Mouse (Mus musculus) layer of hippocampus, postnatal 10 days (tissue): ENCODE results near the gene Olr1. TPM values are rescaled to one million over a fixed set of nuclear protein-coding genes. Genes with fewer than 3 reads are reported as not detected.
"Not testable (repeated sequence)": the region's sequence is repeated elsewhere in the genome, so short reads cannot be mapped to it uniquely, and the experiment has no call there.

Source experiments
- DNase-seq, 2 experiments: peaks; one replicate each; pipeline ENCODE4 v3.0.0; 2021; ENCODE audit warnings: low spot score in 2 of 2
- total RNA-seq, 2 experiments: library from RNA; stranded (reverse); gene quantifications; 2 replicates each; pipeline ENCODE4 v1.2.3; 2021

The Olr1 gene
- total RNA-seq, 2 experiments from 2014 or later, result not detected

DNA sequence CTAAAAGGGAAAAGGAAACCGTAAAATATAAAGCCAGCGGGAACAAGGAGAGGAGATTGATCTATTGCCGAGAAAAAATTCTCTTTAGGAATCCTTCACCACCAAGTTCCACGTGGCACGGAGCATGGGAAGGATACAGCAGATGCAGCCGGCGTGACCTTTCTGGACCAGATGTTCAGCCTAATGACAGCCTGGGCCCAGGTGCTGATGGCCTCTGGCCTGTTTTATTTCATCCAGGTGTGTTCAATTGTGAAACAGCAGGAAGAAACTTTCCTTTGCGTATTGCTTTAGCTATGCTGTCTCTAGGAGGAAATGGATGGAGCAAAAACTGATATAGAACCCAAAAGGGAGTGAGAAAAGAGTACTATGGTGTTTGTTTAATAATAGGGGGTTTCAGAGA is 5.9 kb upstream of the Olr1 start:
- DNase-seq, result no peak

DNA sequence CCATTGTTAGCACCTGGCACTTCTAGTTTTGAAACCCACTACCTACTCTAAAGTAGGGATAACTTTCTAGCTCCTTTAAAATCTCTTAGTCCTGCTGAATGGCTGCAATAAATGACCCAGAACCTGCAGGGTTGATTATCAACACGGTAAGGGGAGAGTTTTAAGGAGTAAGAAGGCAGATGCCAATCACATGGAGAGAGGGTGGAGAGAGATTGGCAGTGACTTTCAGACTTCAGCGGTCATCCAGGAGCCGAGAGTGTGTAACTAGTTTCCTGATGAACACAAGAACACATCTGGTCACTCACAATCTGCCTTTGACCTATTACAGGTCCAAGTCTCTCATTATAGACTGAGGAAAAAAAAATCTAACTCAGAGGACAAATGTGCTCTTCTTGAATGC is 5.4 kb upstream of the Olr1 start, which contains the start of gene Tmem52b:
Gene Tmem52b (plus strand): TSS at position 189 of the 400 bp plus-strand sequence.
- no peak for DNase-seq

DNA sequence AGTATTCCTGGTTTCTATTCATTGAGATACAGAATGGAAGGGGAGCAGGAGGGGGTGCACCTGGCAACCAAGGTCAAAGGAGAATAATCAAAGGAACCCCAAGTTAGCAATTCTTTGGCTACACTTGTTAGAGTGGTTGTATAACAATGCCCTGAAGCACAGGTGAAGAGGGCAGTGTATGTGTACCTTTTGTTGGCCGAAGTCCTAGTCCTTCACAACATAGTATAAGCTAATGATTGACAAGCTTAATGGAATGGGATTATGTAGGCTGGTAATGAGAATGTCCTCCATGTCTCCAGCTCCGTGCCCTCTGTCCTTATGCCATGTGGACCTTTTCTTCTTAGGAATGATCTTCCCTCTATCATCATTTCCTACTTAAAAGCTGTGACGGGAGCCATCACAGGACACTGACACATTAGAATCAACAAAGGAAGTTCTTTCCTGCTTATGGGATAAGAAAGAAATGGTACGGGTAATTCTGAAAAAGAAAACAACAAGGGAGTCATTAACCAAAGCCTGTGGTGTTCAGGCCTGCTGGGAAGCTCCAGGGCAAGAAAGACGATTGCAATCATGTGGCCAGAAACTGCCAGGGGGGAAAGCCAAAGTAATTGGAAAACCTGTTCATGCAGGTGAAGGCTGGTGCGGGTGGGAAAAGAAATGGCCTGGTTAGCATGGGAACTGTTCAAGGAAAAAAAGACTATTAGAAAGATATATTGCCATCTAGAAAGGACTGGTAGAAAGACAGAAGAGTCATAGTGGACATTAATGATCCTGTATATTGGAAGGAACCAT is 3.4 kb upstream of the Olr1 start:
- DNase-seq, result no peak

DNA sequence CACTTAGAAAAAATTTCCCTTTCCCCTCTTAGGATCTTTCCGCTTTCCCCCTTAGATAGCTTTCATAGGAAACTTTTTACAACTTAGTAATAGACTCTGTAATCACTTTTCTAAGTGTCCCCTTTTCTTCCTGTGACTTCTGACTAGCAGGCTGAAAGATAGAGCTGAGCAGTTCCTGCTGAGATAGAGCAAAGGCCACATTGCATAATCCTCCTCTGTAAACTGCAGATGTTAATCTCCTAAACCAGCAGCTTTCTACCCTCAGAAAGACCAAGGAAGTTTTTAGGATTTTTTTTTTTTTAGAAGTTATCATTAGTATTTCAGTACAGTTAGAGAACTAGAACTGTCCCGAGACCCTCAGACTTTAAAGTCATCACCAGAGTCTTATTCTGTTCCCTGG is 3.5 kb downstream of the Olr1 start:
- DNase-seq, result no peak

DNA sequence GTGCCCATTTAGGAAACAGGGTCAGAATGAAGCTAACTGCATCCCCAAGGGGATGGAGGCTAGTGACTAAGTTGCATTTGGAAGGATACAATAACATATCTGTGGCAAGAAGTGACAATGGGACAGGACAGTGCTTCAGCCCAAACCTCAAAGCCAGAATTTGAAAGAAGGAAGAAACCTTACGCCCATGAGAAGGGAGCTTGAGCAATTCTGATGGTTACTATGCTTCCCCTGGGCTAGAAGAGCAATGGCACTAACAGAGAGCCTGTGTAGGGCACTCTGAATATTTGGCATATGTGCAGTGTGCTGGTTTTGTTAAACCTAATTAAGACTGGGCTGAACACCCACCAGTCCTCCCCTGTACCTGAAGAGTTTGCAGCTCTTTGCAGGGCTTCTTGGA is 7.4 kb downstream of the Olr1 start:
- DNase-seq, result not testable (repeated sequence)

DNA sequence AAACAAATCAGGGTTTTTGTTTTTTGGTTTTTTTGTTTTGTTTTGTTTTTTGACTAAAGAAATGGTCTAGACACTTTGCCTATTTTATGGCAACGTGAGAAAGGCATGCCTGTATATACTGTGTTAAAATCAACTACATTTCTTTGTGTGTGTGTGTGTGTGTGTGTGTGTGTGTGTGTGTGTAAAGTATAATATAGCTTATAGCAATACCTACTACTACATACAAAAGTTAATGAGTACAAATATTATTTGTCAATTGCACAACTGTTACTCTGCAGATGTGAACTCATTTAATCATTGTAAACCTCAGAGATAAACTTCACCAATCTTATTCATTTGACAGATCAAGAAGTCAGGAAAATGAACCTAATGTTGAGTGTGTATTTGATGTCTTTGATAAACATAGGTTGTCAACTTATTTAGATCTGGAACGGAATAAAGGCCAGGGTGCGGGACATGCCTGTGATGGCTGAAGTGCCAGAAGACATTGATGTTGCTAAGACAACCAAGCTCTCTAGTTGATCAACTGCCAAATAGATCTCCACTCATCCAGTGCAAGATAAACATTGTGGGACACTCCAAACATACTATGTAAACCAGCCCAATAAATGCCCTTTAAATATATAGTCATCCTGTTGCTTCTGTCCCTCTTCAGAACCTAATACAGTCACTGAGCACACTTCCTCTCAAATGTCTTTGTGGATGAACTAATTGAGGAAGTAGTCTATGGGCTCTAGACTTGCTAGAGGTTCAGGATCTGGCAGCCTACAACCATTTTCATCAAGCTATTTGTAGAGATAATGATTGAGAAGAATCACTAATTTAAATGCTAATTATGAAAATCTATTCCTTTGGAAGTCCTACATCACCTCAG is 9.4 kb downstream of the Olr1 start:
- DNase-seq, result no peak

DNA sequence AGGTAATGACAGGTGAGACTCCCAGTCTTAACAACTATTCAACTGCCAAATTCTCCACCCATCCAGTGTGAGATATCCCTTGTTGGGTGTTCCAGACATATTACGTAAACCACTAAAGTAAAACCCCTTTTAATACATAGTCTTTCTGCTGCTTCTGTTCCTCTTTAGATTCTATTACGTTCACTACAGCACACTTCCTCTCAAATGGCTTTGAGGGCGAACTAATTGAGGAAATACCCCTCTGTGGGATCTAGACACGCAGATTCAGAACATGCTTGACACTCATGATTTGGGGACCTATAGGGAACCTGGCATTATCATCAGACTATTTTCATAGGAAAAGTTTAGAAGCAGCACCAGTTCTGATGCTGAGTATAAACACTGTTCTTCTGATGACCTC is 12.0 kb downstream of the Olr1 start:
- DNase-seq, result no peak

DNA sequence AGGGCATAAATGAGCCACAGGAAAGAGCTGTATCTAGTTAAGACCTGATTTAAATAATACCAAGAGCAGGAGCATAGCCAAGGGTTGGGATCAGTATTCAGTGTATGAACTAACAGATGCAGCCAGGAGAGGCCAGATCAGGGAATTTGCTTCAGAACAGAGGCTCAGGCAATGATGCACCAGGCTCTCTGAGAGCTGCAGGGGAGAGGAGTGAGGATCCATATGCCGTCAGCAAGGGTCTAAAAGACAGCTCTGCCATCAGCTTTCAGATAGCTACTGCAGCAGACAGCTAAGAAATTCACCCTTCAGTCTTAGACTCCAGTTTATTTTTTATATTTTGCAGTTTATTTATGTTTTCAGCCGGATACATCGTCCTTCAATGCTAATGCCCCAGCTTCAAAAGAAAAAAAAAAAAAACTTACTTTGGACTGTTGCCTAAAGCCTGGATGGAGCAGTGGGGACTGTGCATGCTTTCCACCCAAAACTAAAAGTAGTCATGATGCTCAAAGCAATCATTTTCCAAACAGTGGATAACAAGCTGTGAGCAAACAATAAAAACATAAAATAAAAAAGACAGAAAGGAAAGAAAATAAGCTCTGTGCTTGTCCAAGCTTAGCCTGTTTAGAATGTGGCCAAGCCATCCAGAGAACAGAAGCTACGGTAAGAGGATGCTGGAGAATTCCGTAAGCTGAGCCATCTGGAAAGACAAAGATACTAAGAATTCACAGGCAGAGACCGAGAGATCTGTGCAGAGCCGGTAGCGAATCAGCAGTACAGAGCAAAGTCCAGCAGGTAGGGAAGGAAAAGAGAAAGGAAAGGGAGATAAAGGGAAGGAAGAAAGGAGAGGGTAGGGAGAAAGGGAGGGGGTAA is 26.6 kb downstream of the Olr1 start:
- DNase-seq, result peak; percentile 38 to 57

DNA sequence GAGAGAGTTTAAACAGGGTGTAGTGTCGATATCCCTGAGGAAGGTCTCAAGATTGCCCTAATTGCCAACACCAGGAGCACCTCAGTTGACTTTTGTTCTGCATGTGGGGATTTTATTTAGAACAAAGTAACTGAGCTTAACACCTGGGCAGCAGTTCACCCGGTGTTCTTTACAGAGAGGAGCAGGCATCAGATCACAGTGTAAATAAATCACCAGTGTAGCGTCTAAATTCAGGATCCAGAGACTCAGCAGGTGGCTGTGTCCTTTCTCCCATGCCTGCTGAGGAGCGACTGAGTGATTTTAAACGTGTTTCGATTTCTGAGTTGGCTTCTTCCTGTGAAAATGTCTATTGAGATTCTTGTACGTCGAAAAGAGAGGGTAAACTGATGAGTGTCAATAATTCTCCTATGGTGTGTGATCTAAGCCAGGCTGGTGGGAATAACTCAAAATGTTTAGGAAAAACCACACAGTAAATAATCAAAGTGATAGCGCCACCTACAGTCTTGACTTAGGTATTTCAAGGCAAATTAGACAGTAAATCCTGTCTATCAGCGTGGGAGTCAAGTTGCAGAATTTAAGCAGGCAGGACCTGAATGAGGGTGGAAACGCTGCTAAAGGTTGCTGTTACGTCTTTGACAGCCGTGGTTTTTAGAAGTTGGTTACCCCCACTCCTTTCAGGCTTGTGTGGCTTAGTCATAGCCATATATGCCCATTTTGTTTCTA is 30.4 kb downstream of the Olr1 start:
- DNase-seq, result peak; percentile 12 to 15

DNA sequence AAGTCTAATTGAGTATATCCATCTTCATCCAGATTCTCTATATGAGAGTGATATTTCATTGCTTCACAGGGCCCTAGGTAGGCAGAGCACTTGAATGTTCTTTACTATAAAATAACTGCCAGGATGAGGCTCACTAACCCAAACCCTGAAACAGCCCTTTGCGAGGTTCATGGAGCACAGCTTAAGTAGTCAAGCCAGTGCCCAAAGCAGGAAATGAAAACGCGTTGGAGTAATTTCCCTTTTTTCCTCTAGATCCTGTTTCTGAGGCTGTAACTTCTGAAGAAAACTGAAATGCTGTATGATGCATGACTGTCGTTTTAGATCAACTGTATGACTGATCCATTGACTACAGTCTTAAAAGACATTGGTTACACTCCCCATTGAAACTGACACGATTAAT is 34.3 kb downstream of the Olr1 start:
- DNase-seq, result no peak

DNA sequence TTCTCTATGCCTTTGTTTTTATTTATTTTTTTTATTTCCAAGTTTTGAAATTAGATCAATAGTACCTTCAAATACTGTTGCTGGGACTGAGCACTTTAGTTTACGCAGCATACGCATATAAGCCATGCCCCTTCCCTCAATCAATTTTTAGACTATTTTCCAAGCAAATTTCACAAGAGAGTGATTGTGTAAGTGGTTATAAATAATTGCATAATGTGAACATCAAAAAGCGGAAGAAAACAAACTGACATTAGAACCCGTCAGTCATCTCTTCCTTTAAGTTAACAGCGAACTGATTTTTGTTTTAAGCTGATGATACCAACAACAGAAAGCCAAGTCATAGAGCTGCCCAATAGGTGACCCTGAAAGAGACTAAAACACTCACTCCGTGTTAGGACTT is 35.6 kb downstream of the Olr1 start:
- DNase-seq, result no peak

DNA sequence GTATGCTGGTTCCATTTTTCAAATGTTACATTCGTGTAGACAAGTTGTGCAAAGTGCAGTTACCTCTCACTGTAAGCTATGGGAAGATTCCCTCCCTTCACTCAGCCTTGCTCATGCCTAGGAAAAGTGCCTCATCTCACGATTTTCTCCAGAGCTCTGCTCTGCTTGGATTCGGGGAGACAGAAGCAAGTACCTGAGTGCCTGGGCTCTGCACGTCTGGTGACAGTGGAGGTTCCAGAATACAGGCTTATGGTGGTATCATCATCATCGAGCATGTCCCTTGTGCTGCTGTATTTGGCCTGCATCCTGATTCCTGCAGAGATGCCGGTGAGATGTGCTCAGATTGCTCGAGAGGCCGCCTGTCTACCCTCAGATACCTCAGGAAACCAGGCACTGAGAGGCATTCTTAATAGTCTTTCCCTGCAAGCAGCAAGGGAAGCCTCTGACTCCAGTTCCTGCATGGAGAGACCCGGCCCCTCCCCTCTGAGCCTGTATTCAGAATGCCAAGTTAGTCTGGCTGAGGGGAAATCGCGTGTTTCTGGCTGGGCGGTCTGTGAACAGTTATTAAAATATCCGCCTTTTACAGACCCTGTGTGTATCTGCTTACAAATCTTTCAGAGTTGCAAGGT is 55.4 kb downstream of the Olr1 start, which contains the start of gene Clec1a:
Gene Clec1a (minus strand): TSS at position 590 of the 629 bp plus-strand sequence.
- DNase-seq, result peak in 1 of 2 experiments; percentile 27

DNA sequence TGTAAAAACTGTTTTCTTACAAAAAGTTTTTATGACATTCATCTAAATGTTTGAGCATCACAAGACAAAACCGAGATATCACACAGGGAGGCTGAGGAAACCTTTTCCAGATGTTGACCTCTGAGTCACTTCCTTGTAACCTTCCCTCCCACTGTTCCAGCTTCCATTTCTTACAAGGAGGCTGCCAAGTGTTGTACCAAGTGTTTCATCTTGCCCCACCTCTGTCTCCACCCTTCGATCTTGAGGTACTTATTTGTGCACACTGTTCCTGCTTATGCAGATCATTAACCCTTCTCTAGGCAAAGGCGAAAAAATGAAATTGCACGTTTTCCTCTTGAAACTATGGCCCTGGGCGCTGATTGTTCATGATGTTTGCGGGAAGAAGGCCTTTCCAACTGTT is 57.2 kb downstream of the Olr1 start:
- no peak for DNase-seq

DNA sequence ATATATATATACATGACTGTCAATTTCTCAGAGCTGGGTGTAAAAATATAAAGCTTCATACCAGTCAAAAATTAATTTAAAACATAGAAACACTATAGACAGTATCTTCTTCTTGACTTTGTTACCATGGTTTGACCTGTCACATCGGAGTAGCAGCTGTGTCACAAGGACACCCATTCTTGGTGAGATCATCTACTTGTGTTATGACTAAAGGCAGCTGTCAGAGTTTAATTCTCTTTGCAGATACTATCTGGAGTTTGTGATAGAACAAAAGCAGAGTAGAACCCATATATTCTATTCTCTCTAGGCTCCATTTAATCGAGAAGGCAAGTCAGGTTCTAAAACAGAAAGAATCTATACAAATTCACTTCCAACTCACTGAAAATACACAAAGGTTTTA is 68.9 kb downstream of the Olr1 start:
- DNase-seq, result no peak

DNA sequence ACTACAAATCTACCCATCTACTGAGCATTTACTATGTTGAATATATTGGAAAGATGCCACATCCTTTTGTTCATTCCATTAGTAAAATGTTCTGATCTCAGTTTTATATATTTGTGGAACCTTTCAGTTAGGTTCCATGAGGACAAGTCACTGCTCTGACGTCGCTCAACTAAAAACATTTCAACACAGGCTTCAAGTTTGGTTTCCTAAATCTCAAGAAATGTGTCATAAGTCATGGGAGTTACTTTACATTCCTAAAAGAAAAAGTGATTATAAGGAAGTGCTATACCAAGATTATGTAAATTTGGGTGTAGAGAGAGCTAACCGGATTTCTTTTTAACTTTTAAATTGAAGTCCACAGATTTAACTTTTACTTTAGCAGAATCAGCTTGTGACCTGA is 70.9 kb downstream of the Olr1 start:
- DNase-seq, result no peak

Other genes with a start within 250 kb of the Olr1 start
- gene Cd69, start 231.7 kb downstream of the Olr1 start, total RNA-seq, result not detected
- not detected for gene 4922502D21Rik, start 175.4 kb downstream of the Olr1 start, total RNA-seq
- gene Clec12a, start 164.5 kb downstream of the Olr1 start, total RNA-seq, result not detected
- not detected for gene Clec12b, start 121.3 kb downstream of the Olr1 start, total RNA-seq
- under 1 TPM; 0.32 to 0.62 TPM for gene Clec1b, start 109.9 kb downstream of the Olr1 start, total RNA-seq
- not detected for gene Clec9a, start 98.3 kb downstream of the Olr1 start, total RNA-seq
- gene Clec1a, start 55.2 kb downstream of the Olr1 start, total RNA-seq, result 1 to 10 TPM; 3.1 to 3.3 TPM
- gene Tmem52b, start 5.4 kb upstream of the Olr1 start, total RNA-seq, result not detected
- gene Gabarapl1, start 26.0 kb upstream of the Olr1 start, total RNA-seq, result 100 to 1,000 TPM; 386 to 427 TPM
- not detected for gene Klre1, start 70.7 kb upstream of the Olr1 start, total RNA-seq
- gene Klrd1, start 84.6 kb upstream of the Olr1 start, total RNA-seq, result not detected
- not detected for gene Klrk1, start 116.7 kb upstream of the Olr1 start, total RNA-seq
- gene Klrc3, start 136.2 kb upstream of the Olr1 start, total RNA-seq, result not detected
- not detected for gene Klrc2, start 153.5 kb upstream of the Olr1 start, total RNA-seq
- gene Klrc1, start 171.8 kb upstream of the Olr1 start, total RNA-seq, result not detected
- gene Klri1, start 210.0 kb upstream of the Olr1 start, total RNA-seq, result not detected
- gene Klri2, start 233.3 kb upstream of the Olr1 start, total RNA-seq, result not detected